ENCODE assay signal across 14 mouse cellular contexts in genomic region chr10:119064218-119064617, GRCm38 (mm10).
"Had no signal": no experiment of that assay in that cellular context is flagged by ENCODE, and none has a peak within 500 bp of the region (broad histone marks: within the 10 kb centered on the region; RNA-seq: fewer than 3 reads in every experiment).

No protein-coding gene starts in this region.

- H3K9me3 ChIP-seq: kidney, embryonic 15.5 days; liver, embryonic 13.5 days; neural tube, embryonic 15.5 days had no signal

- H3K27me3 ChIP-seq: liver, embryonic 13.5 days; neural tube, embryonic 15.5 days had no signal

- H3K9ac ChIP-seq: kidney, embryonic 15.5 days; liver, embryonic 13.5 days; neural tube, embryonic 15.5 days had no signal

- H3K27ac ChIP-seq: left cerebral cortex, adult 2 months; liver, embryonic 13.5 days; neural tube, embryonic 15.5 days had no signal

- DNase-seq: kidney, adult 2 months; kidney, postnatal 10 days; kidney, postnatal 36 days; layer of hippocampus, postnatal 36 days; lung, adult 2 months; lung, postnatal 14 days; lung, postnatal 4 days; thymus, adult 18-20 months; thymus, postnatal 36 days had no signal

- H3K4me2 ChIP-seq: kidney, embryonic 15.5 days; liver, embryonic 13.5 days; neural tube, embryonic 15.5 days had no signal

- H3K36me3 ChIP-seq: kidney, embryonic 15.5 days; liver, embryonic 13.5 days; neural tube, embryonic 15.5 days had no signal

- H3K4me3 ChIP-seq: kidney, embryonic 15.5 days; left cerebral cortex, adult 2 months; liver, embryonic 13.5 days; myocyte; neural tube, embryonic 15.5 days had no signal
